Mouse (Mus musculus): ENCODE results near the gene 9130230L23Rik.

9130230L23Rik gene

GRCm38 (mm10) chr5:66004134-66004925 lies at the start of gene 9130230L23Rik:
Gene 9130230L23Rik (minus strand): TSS chr5:66004285.
- DNase-seq (ENCODE audit: low spot score), result no peak

DNA sequence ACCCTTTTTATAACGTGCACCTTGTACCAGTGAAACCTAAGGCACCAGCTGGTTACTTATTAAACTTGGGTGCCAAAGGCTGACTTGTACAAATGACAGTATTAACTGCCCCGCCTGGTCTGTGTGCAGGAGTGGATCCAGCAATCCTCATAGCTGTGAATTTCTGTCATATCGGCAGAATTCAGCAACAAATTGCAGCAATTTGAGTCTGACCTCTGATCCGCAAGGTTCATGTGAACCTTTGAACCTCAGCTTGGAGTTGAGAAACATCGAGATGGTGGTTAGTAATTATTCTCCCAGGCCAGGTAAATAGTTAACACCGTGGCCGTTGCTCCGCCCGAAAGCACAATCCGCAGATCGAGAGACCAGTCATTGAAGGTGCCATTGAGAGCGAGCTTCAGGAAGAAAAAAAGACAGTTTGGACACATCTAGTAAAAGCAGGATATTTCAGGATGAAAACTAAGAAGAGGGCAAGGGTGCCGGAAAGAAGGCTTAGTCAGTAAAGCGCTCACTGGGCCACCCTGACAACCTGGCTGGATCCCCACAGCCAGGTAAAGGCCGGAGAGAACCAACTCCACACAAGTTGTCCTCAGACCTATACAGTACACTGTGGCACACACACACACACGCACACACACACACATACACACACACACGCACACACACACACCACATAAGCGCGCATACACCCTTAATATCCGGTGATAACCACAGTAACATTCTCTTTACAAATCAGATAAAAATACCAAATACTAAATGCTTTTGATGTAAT lies 48.9 kb upstream of the 9130230L23Rik start:
- no peak for DNase-seq (ENCODE audit: low spot score)

- no peak for DNase-seq (ENCODE audit: low spot score)
These were observed 46.8 kb upstream of the 9130230L23Rik start for GRCm38 (mm10) chr5:66050841-66051240.

DNA sequence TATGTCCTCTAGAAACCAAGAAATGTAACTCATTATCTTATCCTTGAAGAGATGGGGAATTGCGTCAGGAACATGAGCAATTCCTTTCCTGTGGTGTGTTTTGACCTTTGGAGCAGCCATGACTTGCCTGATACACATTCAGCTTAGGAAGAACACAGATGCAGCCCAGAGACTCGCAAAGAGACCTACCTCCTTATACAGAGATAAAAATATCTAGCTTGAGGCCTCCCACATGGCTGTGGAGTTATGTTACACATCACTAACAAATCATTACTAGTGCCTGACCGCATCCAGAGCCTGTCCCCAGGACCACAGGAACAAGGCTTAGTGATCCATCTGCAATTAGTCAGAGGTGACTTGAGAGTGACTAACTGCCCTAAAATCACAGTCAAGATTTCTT lies 42.3 kb upstream of the 9130230L23Rik start:
- no peak for DNase-seq (ENCODE audit: low spot score)

- DNase-seq (ENCODE audit: low spot score), result no peak
These were observed 39.8 kb upstream of the 9130230L23Rik start for GRCm38 (mm10) chr5:66043897-66044296.

- no peak for DNase-seq (ENCODE audit: low spot score)
These were observed 38.7 kb upstream of the 9130230L23Rik start for GRCm38 (mm10) chr5:66042651-66043340.

DNA sequence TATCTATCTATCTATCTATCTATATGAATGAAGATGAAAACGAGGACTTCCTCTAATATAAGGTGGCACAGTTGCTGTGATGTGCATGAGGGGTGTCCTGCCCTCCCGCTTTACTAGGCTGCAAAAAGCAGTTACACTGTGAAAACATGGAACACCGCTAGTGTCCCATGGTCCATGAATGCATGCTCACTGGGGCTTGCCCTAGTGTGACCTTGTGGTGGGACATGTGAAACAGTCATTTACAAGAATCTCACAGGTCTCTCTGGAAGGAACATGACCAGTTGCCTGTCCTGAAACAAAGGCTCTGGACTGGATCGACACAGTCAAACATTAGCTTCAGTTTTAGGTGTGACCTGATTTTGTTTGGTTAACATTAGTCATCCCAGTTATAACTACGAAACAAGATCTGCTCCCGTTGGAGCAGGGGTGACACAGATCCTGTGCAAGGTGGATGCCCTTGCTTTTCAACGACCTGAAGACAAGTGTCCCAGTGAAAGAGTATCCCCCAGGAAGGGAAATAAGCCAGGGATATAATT lies 36.7 kb upstream of the 9130230L23Rik start:
- DNase-seq (ENCODE audit: low spot score), result no peak

- no peak for DNase-seq (ENCODE audit: low spot score)
These were observed 35.7 kb upstream of the 9130230L23Rik start for GRCm38 (mm10) chr5:66039813-66040212.

DNA sequence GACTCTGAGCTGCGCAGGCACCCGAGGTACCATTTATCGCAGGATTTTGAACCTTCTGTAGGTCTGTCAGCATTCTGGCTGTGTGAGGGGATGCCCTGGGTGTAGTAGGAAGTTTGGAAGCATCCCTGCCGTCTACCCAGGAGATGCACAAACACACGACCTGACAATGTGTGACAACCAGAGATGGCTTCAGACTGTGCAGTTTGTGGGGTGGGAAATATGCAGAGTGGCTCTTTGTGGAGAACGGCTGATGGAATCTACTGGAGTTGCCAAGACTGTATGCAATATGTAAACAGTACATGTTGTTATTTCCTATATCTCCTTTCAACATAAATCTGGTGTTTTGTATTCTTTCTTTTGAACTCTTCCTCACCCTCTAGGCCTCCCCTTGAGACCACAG lies 33.0 kb upstream of the 9130230L23Rik start:
- no peak for DNase-seq (ENCODE audit: low spot score)

DNA sequence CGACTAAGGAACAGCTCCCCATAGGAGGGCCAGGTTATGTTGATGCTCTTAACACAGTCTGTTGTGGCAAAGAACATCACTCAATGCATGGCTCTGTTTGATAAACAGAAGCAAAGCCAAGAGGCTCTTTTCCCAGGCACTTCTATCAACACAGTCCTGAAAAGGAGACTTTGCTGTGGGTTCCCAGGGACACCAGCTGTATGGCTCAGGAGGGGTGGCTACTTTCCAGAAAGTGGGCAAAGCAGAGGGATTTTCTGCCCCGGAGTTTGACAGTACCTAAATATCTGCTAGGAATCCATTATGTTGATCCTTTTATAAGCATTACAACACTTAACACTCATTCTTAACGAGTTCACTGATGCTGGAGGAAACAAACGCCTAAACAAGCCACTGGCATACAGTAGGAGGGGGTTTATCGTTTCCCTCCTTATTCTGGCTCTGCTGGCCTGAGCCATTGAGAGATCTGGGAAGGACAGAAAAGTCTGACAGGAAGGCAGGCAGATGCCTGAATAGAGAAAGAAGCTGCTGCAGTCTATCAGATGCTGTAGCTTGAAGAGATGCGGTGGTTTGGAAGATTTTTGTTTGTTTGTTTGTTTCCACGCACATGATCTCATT lies 32.5 kb upstream of the 9130230L23Rik start:
- DNase-seq (ENCODE audit: low spot score), result no peak

DNA sequence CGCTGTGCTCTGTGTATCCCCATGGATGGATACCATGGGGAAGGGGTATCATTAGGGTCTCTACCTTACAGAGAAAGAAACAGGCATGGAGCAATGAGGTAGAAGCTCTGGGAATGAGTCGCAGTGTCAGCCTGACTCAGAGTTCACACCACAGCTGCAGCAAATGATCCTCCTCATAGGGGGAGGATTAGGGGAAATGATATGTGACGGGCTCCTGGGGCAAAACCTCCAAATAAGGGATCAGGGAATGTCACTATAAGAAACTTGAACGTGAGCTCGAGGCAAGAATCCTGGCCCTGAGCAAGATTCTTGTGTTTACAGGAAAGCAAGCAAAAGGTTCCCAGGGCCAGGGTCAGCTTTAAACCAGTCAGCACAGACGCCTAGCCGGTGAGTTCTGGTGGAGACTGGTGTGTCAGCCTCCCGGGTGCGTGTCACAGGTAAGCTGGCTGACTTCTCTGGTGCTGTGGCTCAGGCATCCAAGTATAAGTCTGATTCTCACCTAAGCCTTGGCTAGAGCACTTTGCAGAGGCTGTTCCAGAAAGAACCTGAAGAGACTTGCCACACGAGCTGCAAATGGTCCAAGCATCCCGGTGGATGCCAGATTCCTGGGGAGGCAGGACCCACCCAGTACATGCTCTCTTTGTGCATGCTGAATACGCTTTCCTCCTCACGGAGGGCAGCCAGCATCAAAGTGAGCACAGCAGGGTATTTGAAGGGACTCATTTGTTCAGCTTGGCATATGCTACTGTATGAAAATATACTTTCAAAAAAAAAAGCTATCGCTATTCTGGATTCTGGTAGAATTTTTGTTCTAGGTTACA lies 30.5 kb upstream of the 9130230L23Rik start:
- no peak for DNase-seq (ENCODE audit: low spot score)

DNA sequence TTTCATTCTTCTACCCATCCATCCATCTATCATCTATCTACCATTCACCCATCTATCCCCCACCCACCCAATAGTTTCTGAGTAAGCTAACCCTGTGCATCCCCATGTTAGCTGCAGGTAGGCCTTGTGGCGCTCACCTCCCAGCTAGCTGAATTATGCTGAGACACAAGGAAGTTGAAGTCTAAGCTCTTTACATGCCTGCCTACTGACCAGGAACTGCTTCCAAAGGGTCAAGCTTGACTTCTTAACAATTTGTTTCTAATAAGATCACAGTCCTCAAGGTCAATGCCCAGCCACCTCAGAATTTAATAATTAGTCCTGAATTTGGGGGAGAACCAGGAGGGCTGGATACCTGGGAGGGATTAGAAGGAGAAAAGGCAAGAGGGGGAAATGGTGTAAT lies 28.7 kb upstream of the 9130230L23Rik start:
- no peak for DNase-seq (ENCODE audit: low spot score)

DNA sequence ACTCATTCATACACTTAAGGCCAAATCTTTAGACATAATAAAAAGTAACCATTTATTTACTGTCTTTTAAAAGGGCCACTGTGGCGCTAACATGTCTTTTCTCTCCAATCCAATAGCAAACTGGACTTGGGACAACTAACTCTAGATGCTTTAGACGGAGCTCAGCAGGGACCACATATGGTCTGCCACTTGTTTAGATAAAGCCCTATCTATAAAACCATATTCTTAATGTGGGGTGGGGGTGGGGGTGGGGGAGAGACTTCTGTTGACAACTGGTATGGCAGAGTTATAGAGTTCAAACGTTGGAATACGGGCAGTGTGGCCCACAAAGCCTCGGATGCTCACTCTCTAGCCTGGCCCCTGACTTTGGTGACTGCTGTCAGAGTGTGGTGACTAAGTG lies 27.6 kb upstream of the 9130230L23Rik start:
- DNase-seq (ENCODE audit: low spot score), result no peak

GRCm38 (mm10) chr5:66028232-66028631 lies 24.1 kb upstream of the 9130230L23Rik start:
- DNase-seq (ENCODE audit: low spot score), result no peak

GRCm38 (mm10) chr5:66027206-66027605 lies 23.1 kb upstream of the 9130230L23Rik start:
- DNase-seq (ENCODE audit: low spot score), result no peak

- no peak for DNase-seq (ENCODE audit: low spot score)
These were observed 22.7 kb upstream of the 9130230L23Rik start for GRCm38 (mm10) chr5:66026796-66027195.

GRCm38 (mm10) chr5:66015449-66015961 lies 11.4 kb upstream of the 9130230L23Rik start:
- DNase-seq (ENCODE audit: low spot score), result no peak

DNA sequence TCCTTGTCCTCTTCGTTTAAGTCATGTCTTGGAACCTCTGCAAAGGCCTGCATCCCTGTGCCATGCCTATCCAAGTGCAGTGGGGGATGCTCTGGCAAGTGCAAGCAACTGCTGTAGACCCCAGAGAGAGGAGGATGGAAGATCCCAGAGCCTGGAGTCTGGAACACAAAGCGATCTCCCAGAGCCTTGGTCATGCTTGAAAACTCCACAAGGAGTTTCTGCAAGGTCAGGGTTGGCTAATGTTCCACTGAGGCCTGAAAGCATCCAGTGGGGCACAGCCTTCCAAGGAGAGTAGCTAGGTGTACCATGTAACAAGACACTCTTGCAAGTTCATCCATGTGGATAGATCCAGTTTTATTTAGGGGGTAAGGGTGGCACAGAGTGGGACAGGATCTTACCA lies 10.4 kb upstream of the 9130230L23Rik start:
- DNase-seq (ENCODE audit: low spot score), result no peak

DNA sequence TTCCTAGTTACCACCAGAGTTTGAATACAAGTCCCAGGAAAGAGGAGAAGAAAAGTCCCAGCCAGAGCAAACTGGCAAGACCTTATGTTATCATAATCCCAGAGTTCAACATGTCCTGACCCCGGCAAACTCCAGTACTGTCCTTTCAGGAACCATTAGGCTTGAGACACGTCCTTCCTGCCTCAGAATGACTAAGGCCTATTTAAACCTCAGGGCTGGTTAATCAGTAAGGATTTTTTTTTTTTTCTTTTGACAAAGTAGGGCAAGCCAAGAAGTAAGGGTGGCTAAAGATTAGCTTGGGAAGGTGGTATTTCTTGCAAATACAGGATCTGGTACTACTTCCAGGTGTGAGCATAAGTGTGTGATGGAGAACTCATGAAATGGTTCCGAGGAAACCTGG lies 9.9 kb upstream of the 9130230L23Rik start:
- no peak for DNase-seq (ENCODE audit: low spot score)

DNA sequence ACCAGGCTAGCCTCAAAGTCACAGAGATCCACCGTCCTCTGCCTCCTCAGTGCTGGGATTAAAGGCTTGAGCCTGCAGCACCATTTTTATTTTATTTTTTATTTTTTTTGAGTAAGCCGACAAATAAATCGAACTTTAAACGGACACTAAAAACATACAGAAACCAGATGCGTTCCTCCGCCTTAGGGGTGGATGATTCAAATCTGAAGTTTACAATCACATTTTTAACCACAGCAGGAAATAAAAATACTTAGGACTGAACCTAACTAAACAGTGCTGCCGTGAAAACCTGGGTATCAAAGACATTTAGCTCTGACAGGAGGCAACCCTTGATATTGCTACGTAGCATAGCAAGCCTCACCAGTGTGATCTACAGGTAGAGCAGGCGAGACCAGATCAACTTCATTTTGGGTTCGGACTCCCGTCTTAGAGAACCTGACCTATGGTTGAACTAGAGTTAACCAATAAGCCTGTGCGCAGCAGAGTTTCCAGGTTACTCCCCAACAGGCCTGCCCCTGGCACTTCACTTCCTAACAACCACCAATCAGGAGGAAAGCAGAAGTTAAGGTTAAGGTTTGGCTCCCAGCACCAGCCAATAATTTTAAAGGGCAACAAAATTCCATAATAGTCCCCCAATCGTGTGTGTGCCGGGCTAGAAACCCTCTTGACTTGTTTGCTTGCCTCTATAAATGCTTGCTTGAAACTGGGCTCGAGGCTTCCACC lies 4.3 kb upstream of the 9130230L23Rik start:
- no peak for DNase-seq (ENCODE audit: low spot score)

Measured in layer of hippocampus, adult 9-10 months (tissue).